Mouse (Mus musculus): ENCODE results near the gene Mrpl49. TPM values are rescaled to one million over a fixed set of nuclear protein-coding genes. Genes with fewer than 3 reads are reported as not detected.

The Mrpl49 gene
- polyA plus RNA-seq, 1 experiment from 2014 or later = 50.2 TPM

DNA sequence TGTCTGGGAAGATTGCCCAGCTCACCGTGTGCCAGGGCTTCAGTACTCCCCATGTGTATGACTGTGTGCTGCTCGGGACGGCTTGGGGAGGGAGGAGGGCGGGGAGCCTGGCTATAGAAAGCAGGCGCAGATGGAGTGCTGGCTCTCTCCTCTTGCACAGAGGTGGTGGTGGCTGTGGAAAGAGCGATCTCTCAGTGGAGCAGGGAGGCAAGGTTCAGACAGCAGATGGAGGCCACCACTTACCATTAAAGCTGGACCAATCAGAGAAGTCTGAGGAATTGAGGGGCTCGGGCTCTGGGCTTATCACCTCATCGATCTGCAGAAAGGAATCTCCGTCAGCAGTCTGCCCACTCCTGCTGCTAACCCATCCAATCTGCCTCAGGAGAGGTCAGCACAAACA lies 24.6 kb upstream of the Mrpl49 start, which contains the start of gene Gm28374:
TSS of gene Gm28374 (minus strand) at position 101 of the 400 bp plus-strand sequence.
- ATAC-seq (ENCODE audit: low read depth) (no peak), DNase-seq (no peak)
- no peak within 1 kb of the TSS for H3K27ac ChIP-seq
- H3K9ac ChIP-seq = no peak within 1 kb of the TSS
- H3K4me1 ChIP-seq (replicated peaks) = peaks cover 42% of the 10 kb centered on the region
- no peak within 1 kb of the TSS; the same call in 1 of the 2 replicates for H3K4me3 ChIP-seq (replicated peaks)
- no peaks in the 10 kb centered on the region for H3K27me3 ChIP-seq
- H3K9me3 ChIP-seq (replicated peaks) = no peaks in the 10 kb centered on the region
- WGBS (ENCODE audit: insufficient replicate concordance) = 78% methylated on average over 9 of the region's 9 CpGs
- H3K4me2 ChIP-seq = 0 out of 2 replicates have a peak within 1 kb of the TSS, but pooled peaks have one; percentile 80
- peaks cover 43% of the 10 kb centered on the region for H3K36me3 ChIP-seq

DNA sequence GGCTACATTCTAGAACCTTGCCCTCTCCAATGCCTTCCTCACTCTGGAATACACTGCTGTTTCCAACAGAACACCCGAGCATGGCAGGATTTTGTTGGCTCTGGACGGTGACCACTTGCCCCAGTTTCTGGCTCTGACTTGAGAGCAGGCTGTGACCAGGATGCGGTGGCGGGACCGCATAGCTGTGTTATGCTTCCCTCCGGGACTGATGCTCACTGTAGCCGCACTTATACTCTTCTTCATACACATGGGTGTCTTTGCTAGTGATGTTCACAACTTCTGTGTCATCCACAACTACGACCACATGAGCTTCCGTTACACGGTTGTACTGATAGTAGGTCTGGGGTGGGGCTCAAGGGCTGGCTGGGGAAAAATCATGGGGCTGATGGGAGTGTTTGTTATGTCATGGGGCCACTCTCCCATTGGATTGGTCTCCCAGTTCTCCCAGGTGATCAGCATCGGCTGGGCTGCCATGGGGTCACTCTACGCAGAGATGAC lies 22.4 kb upstream of the Mrpl49 start, which contains the start of gene Tmem262:
TSS of gene Tmem262 (plus strand) at position 51 of the 498 bp plus-strand sequence.
- ATAC-seq (ENCODE audit: low read depth) (no peak), DNase-seq (no peak)
- no peak within 1 kb of the TSS for H3K4me3 ChIP-seq (replicated peaks)
- H3K27me3 ChIP-seq = no peaks in the 10 kb centered on the region
- H3K4me1 ChIP-seq (replicated peaks) = peaks cover 39% of the 10 kb centered on the region
- no peaks in the 10 kb centered on the region for H3K9me3 ChIP-seq (replicated peaks)
- peaks cover 30% of the 10 kb centered on the region for H3K36me3 ChIP-seq
- no peak within 1 kb of the TSS for H3K9ac ChIP-seq
- no peak within 1 kb of the TSS for H3K27ac ChIP-seq
- no peak within 1 kb of the TSS for H3K4me2 ChIP-seq
- WGBS (ENCODE audit: insufficient replicate concordance) = 78% methylated on average over 12 of the region's 12 CpGs

DNA sequence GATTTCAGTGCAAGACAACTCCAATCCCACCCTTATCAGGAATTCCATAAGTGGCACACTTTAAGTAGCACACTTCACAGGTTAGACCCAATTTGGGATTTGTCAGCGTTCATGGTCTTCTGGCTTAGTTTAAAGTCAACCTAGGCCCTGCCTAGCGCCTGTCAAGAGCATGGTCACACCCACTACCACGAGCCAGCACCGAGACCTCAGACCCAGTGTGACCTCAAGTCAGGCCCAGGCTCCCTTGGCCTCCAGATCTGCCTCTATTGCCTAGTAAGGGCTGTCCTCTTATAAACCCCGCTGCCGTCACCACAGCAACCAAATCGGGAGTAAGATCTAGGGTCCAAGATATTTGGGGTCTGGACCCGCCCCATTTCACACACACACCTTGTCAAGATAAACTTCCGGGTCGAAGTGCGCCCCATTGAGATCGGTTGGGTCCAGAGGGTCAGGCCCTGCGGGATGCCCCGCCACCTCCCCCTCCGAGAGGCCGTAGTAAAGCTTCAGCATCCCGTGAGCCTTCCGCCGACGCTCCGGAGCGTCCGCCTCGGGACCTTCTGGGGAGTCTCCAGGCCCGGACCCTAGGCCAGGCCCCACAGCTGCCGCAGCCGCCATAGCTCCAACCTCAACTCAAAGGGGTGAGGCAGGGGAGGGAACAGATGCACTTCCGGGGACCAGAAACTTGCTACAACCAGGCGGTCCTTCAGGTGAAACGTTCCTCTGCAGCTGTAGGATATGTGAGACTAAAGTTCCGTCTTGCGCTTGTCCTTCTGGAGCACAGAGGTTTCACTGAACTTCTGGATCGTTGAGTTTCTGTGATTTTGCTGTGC lies 19.2 kb upstream of the Mrpl49 start, which contains the start of gene Vps51:
TSS of gene Vps51 (minus strand) at position 668 of the 830 bp plus-strand sequence.
- WGBS (ENCODE audit: insufficient replicate concordance) = under 1% methylated on average over 33 of the region's 33 CpGs
- peak; percentile 86 for ATAC-seq (ENCODE audit: low read depth)

DNA sequence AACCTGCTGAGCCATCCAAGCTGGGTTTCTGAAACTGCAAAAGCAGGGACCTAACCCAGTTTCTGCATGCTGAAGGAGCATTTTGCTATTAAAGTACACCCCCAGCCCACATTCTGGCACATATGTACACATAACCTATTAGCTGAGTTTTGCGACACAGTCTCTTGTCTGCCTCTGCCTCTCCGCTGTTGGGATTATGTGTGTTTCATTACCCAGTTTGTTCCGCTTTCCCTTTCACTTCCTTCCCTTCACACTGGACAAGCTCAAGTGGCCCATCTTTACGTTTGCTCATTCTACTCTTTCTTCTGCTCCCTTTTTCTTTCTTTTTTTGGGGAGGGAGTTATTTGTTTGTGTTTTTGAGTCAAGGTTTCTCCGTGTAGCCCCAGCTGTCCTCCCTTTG lies 16.3 kb upstream of the Mrpl49 start:
- DNase-seq (no peak), ATAC-seq (ENCODE audit: low read depth) (no peak)
- H3K4me2 ChIP-seq = no peak overlapping the region
- H3K4me1 ChIP-seq (replicated peaks) = peaks cover 34% of the 10 kb centered on the region
- H3K27ac ChIP-seq = no peak overlapping the region
- no peak overlapping the region for H3K4me3 ChIP-seq (replicated peaks)
- no peaks in the 10 kb centered on the region for H3K27me3 ChIP-seq
- peaks cover 40% of the 10 kb centered on the region for H3K36me3 ChIP-seq
- H3K9me3 ChIP-seq (replicated peaks) = no peaks in the 10 kb centered on the region
- no peak overlapping the region for H3K9ac ChIP-seq
- WGBS (ENCODE audit: insufficient replicate concordance) = 74% methylated on average over 5 of the region's 5 CpGs

More for the DNA sequence above, 19.2 kb upstream of the Mrpl49 start, which contains the start of gene Vps51:
- peak within 1 kb of the TSS; percentile 78 for H3K27ac ChIP-seq
- H3K4me3 ChIP-seq (replicated peaks) = peak within 1 kb of the TSS; percentile 87
- H3K9ac ChIP-seq = peak within 1 kb of the TSS; percentile 84
- H3K4me2 ChIP-seq = peak within 1 kb of the TSS; percentile 92
- peaks cover 35% of the 10 kb centered on the region for H3K36me3 ChIP-seq
- peak; percentile 77 for DNase-seq
- H3K27me3 ChIP-seq = no peaks in the 10 kb centered on the region
- peaks cover 32% of the 10 kb centered on the region for H3K4me1 ChIP-seq (replicated peaks)
- no peaks in the 10 kb centered on the region for H3K9me3 ChIP-seq (replicated peaks)

DNA sequence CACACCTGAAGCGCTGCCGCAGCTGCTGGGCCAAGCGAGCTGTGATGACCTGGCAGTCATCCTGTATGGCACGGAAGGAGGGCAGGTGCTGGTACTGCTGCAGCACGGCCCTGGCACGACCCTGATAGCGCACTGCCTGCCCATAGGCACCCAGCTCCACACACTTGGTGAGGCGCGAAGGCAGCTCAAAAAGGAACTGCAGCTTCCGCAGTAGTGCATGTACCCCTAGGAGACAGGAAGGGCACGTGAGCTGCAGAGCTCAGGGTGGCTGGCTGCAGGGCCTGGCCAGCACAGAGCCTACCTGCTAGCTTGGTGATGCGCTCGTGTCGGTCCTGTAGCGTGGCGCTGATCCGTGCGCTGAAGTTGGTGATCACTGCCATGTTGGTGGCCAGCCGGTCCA lies 13.7 kb upstream of the Mrpl49 start:
- H3K4me2 ChIP-seq = no peak overlapping the region
- DNase-seq (no peak), ATAC-seq (ENCODE audit: low read depth) (no peak)
- 87% methylated on average over 19 of the region's 19 CpGs for WGBS (ENCODE audit: insufficient replicate concordance)
- H3K36me3 ChIP-seq = peaks cover 44% of the 10 kb centered on the region
- no peak overlapping the region for H3K4me3 ChIP-seq (replicated peaks)
- H3K9ac ChIP-seq = no peak overlapping the region
- H3K27me3 ChIP-seq = no peaks in the 10 kb centered on the region
- H3K9me3 ChIP-seq (replicated peaks) = no peaks in the 10 kb centered on the region
- peaks cover 44% of the 10 kb centered on the region for H3K4me1 ChIP-seq (replicated peaks)
- H3K27ac ChIP-seq = no peak overlapping the region

DNA sequence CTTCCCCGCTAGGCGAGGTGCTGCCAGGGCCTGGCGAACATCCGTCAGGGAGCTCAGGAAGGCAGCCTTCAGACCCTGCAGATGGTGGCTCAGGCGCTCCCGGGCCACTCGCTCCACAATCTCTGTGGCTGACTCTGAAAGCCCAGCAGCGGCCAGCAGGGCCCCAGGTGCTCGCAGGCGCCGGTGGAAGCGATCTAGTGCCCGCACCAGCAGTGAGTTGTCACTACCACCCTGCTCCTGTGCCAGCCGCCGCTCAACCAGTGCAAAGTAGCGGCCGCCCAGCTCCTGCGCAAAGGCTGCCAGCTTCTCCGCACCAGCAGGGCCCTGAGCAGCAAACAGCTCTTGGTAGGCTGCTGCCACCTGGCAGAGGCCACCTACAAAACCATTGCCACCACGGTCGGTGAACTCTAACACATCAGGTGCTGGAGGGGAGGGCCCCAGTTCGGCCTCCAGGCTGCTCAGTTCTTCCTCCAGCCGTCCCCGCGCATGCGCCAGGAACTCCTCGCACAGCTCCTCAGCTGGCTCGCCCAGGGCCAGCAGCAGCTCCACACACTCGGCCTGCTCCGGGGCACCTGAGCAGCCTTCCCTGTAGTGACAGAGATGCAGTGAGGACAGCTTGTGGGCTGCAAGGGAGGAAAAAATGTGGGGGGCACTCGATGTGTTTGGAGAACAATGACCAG lies 13.1 kb upstream of the Mrpl49 start:
- Histone ChIP-seq H3K9me3 (replicated peaks) (no peaks in the 10 kb centered on the region), H3K36me3 (peaks cover 44% of the 10 kb centered on the region), H3K27ac (no peak overlapping the region), H3K4me1 (replicated peaks) (peaks cover 42% of the 10 kb centered on the region), H3K9ac (no peak overlapping the region), H3K4me3 (replicated peaks) (no peak overlapping the region), H3K4me2 (no peak overlapping the region), H3K27me3 (no peaks in the 10 kb centered on the region)
- no peak for ATAC-seq (ENCODE audit: low read depth)
- 88% methylated on average over 31 of the region's 31 CpGs for WGBS (ENCODE audit: insufficient replicate concordance)
- DNase-seq = no peak

DNA sequence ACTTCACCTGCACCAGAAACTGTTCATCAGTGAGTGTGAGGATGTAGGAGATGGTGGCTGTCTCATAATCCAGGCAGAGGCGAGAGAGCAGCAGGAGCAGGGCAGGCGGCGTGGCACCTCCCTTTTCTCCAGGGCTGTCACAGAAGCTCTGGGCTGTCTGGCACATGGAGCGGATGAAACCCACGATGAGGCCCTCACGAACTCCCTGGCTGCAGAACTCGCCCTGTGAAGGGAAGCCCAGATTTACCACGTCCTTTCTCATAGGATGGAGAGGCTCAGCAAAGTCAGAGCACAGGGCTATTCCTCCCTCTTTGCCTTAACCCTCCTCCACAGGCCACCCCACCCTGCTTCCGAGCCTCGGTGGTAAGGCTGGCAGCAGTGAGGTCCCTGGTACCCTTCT lies 12.3 kb upstream of the Mrpl49 start:
- Histone ChIP-seq H3K27ac (no peak overlapping the region), H3K4me3 (replicated peaks) (no peak overlapping the region), H3K9me3 (replicated peaks) (no peaks in the 10 kb centered on the region), H3K36me3 (peaks cover 42% of the 10 kb centered on the region), H3K27me3 (no peaks in the 10 kb centered on the region), H3K4me2 (no peak overlapping the region), H3K4me1 (replicated peaks) (peaks cover 39% of the 10 kb centered on the region), H3K9ac (no peak overlapping the region)
- ATAC-seq (ENCODE audit: low read depth) (no peak), DNase-seq (no peak)
- WGBS (ENCODE audit: insufficient replicate concordance) = 83% methylated on average over 10 of the region's 10 CpGs

DNA sequence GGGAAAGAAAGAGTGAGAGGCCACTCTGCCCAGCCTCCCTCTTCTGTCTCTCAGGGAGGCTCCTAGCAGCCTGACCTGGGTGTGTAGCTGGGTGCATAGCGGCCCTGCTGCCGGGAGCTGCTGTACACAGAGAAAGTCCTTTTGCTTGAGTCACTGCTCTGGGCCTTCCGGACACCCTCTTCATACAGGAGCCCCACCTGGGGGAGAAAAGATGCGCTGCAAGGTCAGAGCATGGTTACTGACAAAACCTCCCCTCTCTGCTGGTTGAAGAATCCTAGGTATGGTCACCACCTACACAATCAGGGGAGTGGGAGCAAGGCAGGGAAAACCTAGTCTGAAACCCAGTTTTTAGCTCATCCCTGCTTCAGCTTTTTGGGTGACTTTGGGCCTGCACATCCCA lies 11.4 kb upstream of the Mrpl49 start:
- Histone ChIP-seq H3K9me3 (replicated peaks) (no peaks in the 10 kb centered on the region), H3K4me1 (replicated peaks) (peaks cover 36% of the 10 kb centered on the region), H3K9ac (no peak overlapping the region), H3K4me3 (replicated peaks) (no peak overlapping the region), H3K27ac (peak overlapping the region; percentile 40; the same call in 1 of the 2 replicates), H3K27me3 (no peaks in the 10 kb centered on the region), H3K36me3 (peaks cover 35% of the 10 kb centered on the region), H3K4me2 (no peak overlapping the region)
- WGBS (ENCODE audit: insufficient replicate concordance) = 72% methylated on average over 4 of the region's 4 CpGs
- DNase-seq (no peak), ATAC-seq (ENCODE audit: low read depth) (no peak)

DNA sequence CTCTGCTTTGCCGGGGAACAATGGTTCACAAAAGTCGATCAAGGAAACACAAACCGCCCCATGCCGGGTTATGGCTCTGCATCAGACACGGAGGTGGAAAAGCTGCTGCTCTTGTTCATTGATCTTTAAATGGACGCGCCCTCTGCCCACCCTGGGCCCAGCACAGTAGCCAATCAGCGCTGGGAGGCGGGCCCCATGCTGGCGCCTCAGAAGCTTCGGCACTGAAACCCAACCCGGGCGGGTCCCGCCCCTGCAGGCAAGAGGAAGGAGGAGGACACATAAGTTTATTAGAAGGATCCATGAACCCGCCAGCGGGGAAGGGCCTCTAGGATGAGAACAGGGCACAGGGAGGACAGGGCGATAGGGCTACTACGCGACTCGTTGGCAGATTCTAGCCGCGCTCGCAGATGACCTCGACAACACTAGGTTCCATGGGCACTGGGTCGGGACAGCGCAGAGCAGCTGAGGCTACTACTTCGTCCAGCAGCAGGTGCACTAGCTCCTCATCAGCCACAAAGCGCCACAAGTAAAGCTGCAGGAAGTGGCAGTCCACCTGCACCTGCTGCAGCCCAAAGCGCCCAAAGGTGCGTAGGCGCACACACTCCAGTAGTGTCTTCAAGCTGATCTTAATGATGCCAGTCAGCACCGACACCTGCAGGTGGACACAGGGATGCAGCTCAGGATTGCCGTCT lies 10.3 kb upstream of the Mrpl49 start, which contains the start of gene Tm7sf2:
TSS of gene Tm7sf2 (minus strand) at position 650 of the 692 bp plus-strand sequence.
- Histone ChIP-seq H3K4me3 (replicated peaks) (peak within 1 kb of the TSS; percentile 64), H3K4me2 (peak within 1 kb of the TSS; percentile 93), H3K9me3 (replicated peaks) (no peaks in the 10 kb centered on the region), H3K36me3 (peaks cover 30% of the 10 kb centered on the region), H3K27me3 (no peaks in the 10 kb centered on the region), H3K4me1 (replicated peaks) (peaks cover 42% of the 10 kb centered on the region), H3K27ac (peak within 1 kb of the TSS; percentile 84), H3K9ac (peak within 1 kb of the TSS; percentile 79)
- 16% methylated on average over 33 of the region's 33 CpGs for WGBS (ENCODE audit: insufficient replicate concordance)
- DNase-seq (peak; percentile 91), ATAC-seq (ENCODE audit: low read depth) (peak; percentile 91)

DNA sequence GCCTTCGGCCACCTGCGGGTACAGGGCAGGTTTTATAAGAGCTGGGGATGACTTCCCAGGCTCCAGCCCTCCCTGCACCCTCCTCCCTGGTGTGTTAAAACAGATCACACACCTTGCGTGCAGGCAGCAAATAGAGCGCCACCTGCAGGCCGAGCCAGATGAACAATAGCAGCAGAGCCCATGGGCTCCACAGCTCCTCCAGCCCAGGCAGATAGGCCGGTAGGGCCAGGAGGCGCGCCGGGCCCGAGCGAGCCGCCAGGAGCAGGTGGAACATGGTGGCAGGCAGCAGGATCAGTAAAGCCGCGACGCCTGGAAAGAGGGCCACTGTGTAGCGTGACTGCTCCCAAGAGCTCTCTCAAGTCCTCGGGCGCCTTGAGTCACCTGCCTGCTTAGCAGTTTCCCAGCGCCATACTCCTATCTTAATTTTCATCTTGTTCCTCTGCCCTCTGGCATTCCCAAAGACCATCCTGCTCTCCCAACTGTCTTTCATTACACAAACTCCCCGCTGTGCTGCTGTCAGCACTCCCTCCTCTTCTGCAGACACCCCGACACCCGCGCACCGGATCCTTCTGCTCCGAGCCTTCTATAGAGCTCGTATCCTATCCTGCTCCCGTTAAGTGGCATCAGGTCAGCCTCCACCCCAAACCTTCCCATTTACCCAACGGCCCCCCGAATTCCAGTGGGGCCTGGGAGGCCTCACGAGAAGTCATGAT lies 9.6 kb upstream of the Mrpl49 start:
- peak overlapping the region; percentile 93 for H3K4me2 ChIP-seq
- H3K27ac ChIP-seq = peak overlapping the region; percentile 84
- under 1% methylated on average over 30 of the region's 30 CpGs for WGBS (ENCODE audit: insufficient replicate concordance)

More for the DNA sequence above, 9.6 kb upstream of the Mrpl49 start:
- Histone ChIP-seq H3K4me1 (replicated peaks) (peaks cover 49% of the 10 kb centered on the region), H3K9ac (peak overlapping the region; percentile 79), H3K9me3 (replicated peaks) (no peaks in the 10 kb centered on the region), H3K27me3 (no peaks in the 10 kb centered on the region), H3K36me3 (peaks cover 30% of the 10 kb centered on the region), H3K4me3 (replicated peaks) (peak overlapping the region; percentile 64)
- DNase-seq (peak; percentile 83), ATAC-seq (ENCODE audit: low read depth) (peak; percentile 70)

Data from liver, embryonic 13.5 days (tissue).